Mouse (Mus musculus) gastrocnemius, postnatal 14 days (tissue): ENCODE data around the gene Sesn3. TPM values are rescaled to one million over a fixed set of nuclear protein-coding genes. Genes with fewer than 3 reads are reported as not detected.

Source experiments
- DNase-seq: peaks from one replicate; pipeline ENCODE4 v3.0.0; 2021; ENCODE audit warnings: mixed read lengths
- intact Hi-C: fragments of 180-260 bp; cut with DNase I; formaldehyde crosslinking; loops from one replicate; pipeline ENCODE4 v1.15.1; 2025; ENCODE audit warnings: low total_unique reads
- total RNA-seq, 2 experiments: library from RNA; stranded (reverse); gene quantifications; 2 replicates each; pipeline ENCODE4 v1.2.3; 2021

Sesn3 gene
- total RNA-seq, 2 experiments from 2014 or later, result 31.2 to 42.4 TPM

DNA sequence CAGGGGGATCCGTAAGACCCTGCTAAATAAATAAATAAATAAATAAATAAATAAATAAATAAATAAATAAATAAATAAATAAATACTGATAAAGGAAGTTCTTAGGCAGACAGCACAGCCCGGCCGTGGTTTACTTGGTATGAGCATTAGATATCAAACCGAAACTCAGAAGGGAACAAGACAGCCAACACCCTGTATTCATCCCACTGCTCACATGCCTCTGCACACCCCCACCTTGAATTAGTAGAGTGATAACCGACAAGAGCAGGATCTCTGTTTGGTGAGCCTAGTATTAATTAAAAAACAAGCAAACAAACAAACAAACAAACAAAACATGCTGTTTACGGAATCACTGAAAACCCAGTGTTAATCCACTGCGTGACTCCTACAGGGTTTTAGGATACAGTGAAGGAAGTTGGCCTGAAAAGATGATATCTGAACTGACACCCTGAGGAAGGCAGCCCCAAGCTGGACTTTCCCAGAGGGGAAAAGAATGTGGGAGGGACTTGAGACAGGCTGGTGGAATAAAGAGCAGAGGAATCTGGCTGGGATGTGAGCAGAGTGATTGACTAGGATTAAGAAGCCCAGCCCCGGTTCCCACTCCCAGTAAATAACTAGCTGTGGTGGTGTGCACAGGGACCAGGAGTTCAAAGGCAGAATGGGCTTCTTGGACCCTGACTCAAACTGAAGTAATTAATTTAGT lies 106.6 kb downstream of the Sesn3 start, which contains the start of gene Endod1:
Endod1 (minus strand) TSS at position 155 of the 703 bp plus-strand sequence.
- intact Hi-C loops, result loop anchor here (10.0 kb wide), 1 partner anchor 113 kb away; no protein-coding TSS in a partner anchor
- DNase-seq, result no peak

- DNase-seq, result no peak
These were observed 107.5 kb downstream of the Sesn3 start for GRCm38 (mm10) chr9:14382256-14382791.

More at GRCm38 (mm10) chr9:14382256-14382791, 107.5 kb downstream of the Sesn3 start:
- intact Hi-C loops, result loop anchor here (10.0 kb wide), 1 partner anchor 112 kb away; no protein-coding TSS in a partner anchor

Other genes starting within 250 kb of the Sesn3 start
- gene Endod1, start 106.4 kb downstream of the Sesn3 start, total RNA-seq, result 1 to 10 TPM; 5.8 to 9.2 TPM
- not detected for gene Kdm4d, start 225.4 kb downstream of the Sesn3 start, total RNA-seq
- 10 to 100 TPM; 94.1 to 94.4 TPM for gene Cwc15, start 225.6 kb downstream of the Sesn3 start, total RNA-seq